Mouse (Mus musculus): ENCODE measurements at regions not wholly inside any gene's neighbourhood (a gene's known extent, or its start where the extent isn't known, plus 50 kb on each side); places are given as distances from the start of the nearest gene placed in this dataset.

- no peak for DNase-seq
Observed at GRCm38 (mm10) chr4:142633667-142634350, 394.6 kb upstream of the Kazn start.

GRCm38 (mm10) chr4:142626503-142627194 lies 387.4 kb upstream of the Kazn start:
- no peak for DNase-seq

GRCm38 (mm10) chr4:142625456-142625855 lies 386.3 kb upstream of the Kazn start:
- DNase-seq = no peak

- DNase-seq = no peak
Observed at GRCm38 (mm10) chr4:142622151-142622861, 383.1 kb upstream of the Kazn start.

- no peak for DNase-seq
Observed at GRCm38 (mm10) chr4:142619396-142619795, 380.2 kb upstream of the Kazn start.

GRCm38 (mm10) chr4:142618770-142619169 lies 379.6 kb upstream of the Kazn start:
- DNase-seq = no peak

- DNase-seq = peak; percentile 11 to 23
Observed at GRCm38 (mm10) chr4:142617676-142618075, 378.5 kb upstream of the Kazn start.

- no peak for DNase-seq
Observed at GRCm38 (mm10) chr4:142616901-142617300, 377.7 kb upstream of the Kazn start.

- DNase-seq = no peak
Observed at GRCm38 (mm10) chr4:142605098-142605497, 365.9 kb upstream of the Kazn start.

- no peak for DNase-seq
Observed at GRCm38 (mm10) chr4:142597214-142597613, 358.0 kb upstream of the Kazn start.

- DNase-seq = no peak
Observed at GRCm38 (mm10) chr4:142589084-142589741, 350.0 kb upstream of the Kazn start.

GRCm38 (mm10) chr4:142588418-142589083 lies 349.4 kb upstream of the Kazn start:
- peak in 1 of 2 experiments; percentile 5 for DNase-seq

- no peak for DNase-seq
Observed at GRCm38 (mm10) chr4:142587345-142588035, 348.3 kb upstream of the Kazn start.

- no peak for DNase-seq
Observed at GRCm38 (mm10) chr4:142578536-142578935, 339.3 kb upstream of the Kazn start.

GRCm38 (mm10) chr4:142577519-142577918 lies 338.3 kb upstream of the Kazn start:
- DNase-seq = no peak

GRCm38 (mm10) chr4:142574528-142574927 lies 335.3 kb upstream of the Kazn start:
- DNase-seq = no peak

- DNase-seq = no peak
Observed at GRCm38 (mm10) chr4:142570712-142571111, 331.5 kb upstream of the Kazn start.

- no peak for DNase-seq
Observed at GRCm38 (mm10) chr4:142568556-142568955, 329.4 kb upstream of the Kazn start.

GRCm38 (mm10) chr4:142554716-142555115 lies 315.5 kb upstream of the Kazn start:
- no peak for DNase-seq

GRCm38 (mm10) chr4:142545871-142546270 lies 306.7 kb upstream of the Kazn start:
- DNase-seq = no peak

GRCm38 (mm10) chr4:142545187-142545586 lies 306.0 kb upstream of the Kazn start:
- no peak for DNase-seq

- no peak for DNase-seq
Observed at GRCm38 (mm10) chr4:142544736-142545135, 305.5 kb upstream of the Kazn start.

Measured in cerebellum, postnatal 36 days (tissue).